Mouse (Mus musculus): ENCODE measurements around the gene Wscd1. TPM values are rescaled to one million over a fixed set of nuclear protein-coding genes. Genes with fewer than 3 reads are reported as not detected.

The Wscd1 gene
- 1 to 10 TPM; 1.8 to 2.4 TPM for total RNA-seq (2021)
- long read RNA-seq, experiment 1, partial matches to known transcripts: 1 of 4 reads
- long read RNA-seq, experiment 1, other reads (novel, unspliced or antisense): 0 of 4 reads
- long read RNA-seq, experiment 2, partial matches to known transcripts: 0 of 2 reads
- long read RNA-seq, experiment 2, other reads (novel, unspliced or antisense): 0 of 2 reads

GRCm38 (mm10) chr11:71749671-71750070 is at the start of gene Wscd1:
Gene Wscd1, plus strand, starts transcription at chr11:71749920.
- intact Hi-C loops (cut with DNase I): no loop called here
- no peak for DNase-seq
- H3K27ac ChIP-seq: peak within 1 kb of the TSS; percentile 84

GRCm38 (mm10) chr11:71728066-71728465 is 21.7 kb upstream of the Wscd1 start:
- no peak for DNase-seq
- TF ChIP-seq CTCF (IDR thresholded peaks at IDR 0.05): no peak
- H3K4me3 ChIP-seq: no peak overlapping the region
- intact Hi-C loops (cut with DNase I): no loop called here
- H3K27ac ChIP-seq: no peak overlapping the region

More at GRCm38 (mm10) chr11:71749671-71750070, at the start of gene Wscd1:
- H3K4me3 ChIP-seq: peak within 1 kb of the TSS; percentile 85
- peak; percentile 51 for TF ChIP-seq CTCF (IDR thresholded peaks at IDR 0.05)

- no peak for DNase-seq
- intact Hi-C loops (cut with DNase I): no loop called here
- no peak overlapping the region for H3K27ac ChIP-seq
- no peak overlapping the region for H3K4me3 ChIP-seq
- no peak for TF ChIP-seq CTCF (IDR thresholded peaks at IDR 0.05)
Measured at GRCm38 (mm10) chr11:71729287-71729686, 20.4 kb upstream of the Wscd1 start.

- intact Hi-C loops (cut with DNase I): no loop called here
- TF ChIP-seq CTCF (IDR thresholded peaks at IDR 0.05): no peak
- no peak overlapping the region for H3K27ac ChIP-seq
- DNase-seq: no peak
- H3K4me3 ChIP-seq: no peak overlapping the region
Measured at GRCm38 (mm10) chr11:71733771-71734170, 15.9 kb upstream of the Wscd1 start.

GRCm38 (mm10) chr11:71737106-71737505 is 12.6 kb upstream of the Wscd1 start:
- Histone ChIP-seq H3K27ac (no peak overlapping the region), H3K4me3 (no peak overlapping the region)
- TF ChIP-seq CTCF (IDR thresholded peaks at IDR 0.05): peak; percentile 40
- intact Hi-C loops (cut with DNase I): no loop called here
- DNase-seq: no peak

- Histone ChIP-seq H3K4me3 (no peak overlapping the region), H3K27ac (no peak overlapping the region)
- TF ChIP-seq CTCF (IDR thresholded peaks at IDR 0.05): no peak
- DNase-seq: no peak
- intact Hi-C loops (cut with DNase I): no loop called here
Measured at GRCm38 (mm10) chr11:71738501-71739045, 11.1 kb upstream of the Wscd1 start.

GRCm38 (mm10) chr11:71745875-71746274 is 3.8 kb upstream of the Wscd1 start:
- no peak for DNase-seq
- no peak overlapping the region for H3K4me3 ChIP-seq
- intact Hi-C loops (cut with DNase I): no loop called here
- no peak overlapping the region for H3K27ac ChIP-seq
- no peak for TF ChIP-seq CTCF (IDR thresholded peaks at IDR 0.05)

- TF ChIP-seq CTCF (IDR thresholded peaks at IDR 0.05): no peak
- Histone ChIP-seq H3K4me3 (no peak overlapping the region), H3K27ac (peak overlapping the region; percentile 73)
- DNase-seq: no peak
- intact Hi-C loops (cut with DNase I): no loop called here
Measured at GRCm38 (mm10) chr11:71747719-71748118, 2.0 kb upstream of the Wscd1 start.

GRCm38 (mm10) chr11:71750534-71751173 is 934 bp downstream of the Wscd1 start:
- no peak for TF ChIP-seq CTCF (IDR thresholded peaks at IDR 0.05)
- intact Hi-C loops (cut with DNase I): no loop called here
- Histone ChIP-seq H3K4me3 (peak overlapping the region; percentile 85), H3K27ac (peak overlapping the region; percentile 84)
- peak; percentile 59 for DNase-seq

- H3K27ac ChIP-seq: peak overlapping the region; percentile 84
- intact Hi-C loops (cut with DNase I): no loop called here
- peak; percentile 28 for DNase-seq
- no peak for TF ChIP-seq CTCF (IDR thresholded peaks at IDR 0.05)
- H3K4me3 ChIP-seq: peak overlapping the region; percentile 85
Measured at GRCm38 (mm10) chr11:71751174-71751611, 1.5 kb downstream of the Wscd1 start.

GRCm38 (mm10) chr11:71751689-71752088 is 2.0 kb downstream of the Wscd1 start:
- DNase-seq: no peak
- no peak for TF ChIP-seq CTCF (IDR thresholded peaks at IDR 0.05)
- intact Hi-C loops (cut with DNase I): no loop called here
- peak overlapping the region; percentile 84 for H3K27ac ChIP-seq
- H3K4me3 ChIP-seq: peak overlapping the region; percentile 85

GRCm38 (mm10) chr11:71752626-71753025 is 2.9 kb downstream of the Wscd1 start:
- TF ChIP-seq CTCF (IDR thresholded peaks at IDR 0.05): no peak
- DNase-seq: no peak
- H3K27ac ChIP-seq: no peak overlapping the region
- no peak overlapping the region for H3K4me3 ChIP-seq
- intact Hi-C loops (cut with DNase I): no loop called here

- Histone ChIP-seq H3K4me3 (no peak overlapping the region), H3K27ac (no peak overlapping the region)
- no peak for DNase-seq
- intact Hi-C loops (cut with DNase I): no loop called here
- no peak for TF ChIP-seq CTCF (IDR thresholded peaks at IDR 0.05)
Measured at GRCm38 (mm10) chr11:71755115-71755514, 5.4 kb downstream of the Wscd1 start.
